In genomic region chr17:28431931-28432335, GRCm38 (mm10) we compare ENCODE assay signal across 13 mouse cellular contexts.
DNase-seq lines count a peak whose midpoint lies in the region; ATAC-seq and TF ChIP-seq lines count a peak whose summit lies in the region.
"Had no signal": no experiment of that assay in that cellular context is flagged by ENCODE, and none has a peak within 500 bp of the region (broad histone marks: within the 10 kb centered on the region; RNA-seq: fewer than 3 reads in every experiment).

No protein-coding gene starts in this region.

- H3K9ac ChIP-seq in kidney, embryonic 16.5 days (replicated peaks; ENCODE audit: low read length), result no peak overlapping the region
- H3K9ac ChIP-seq: liver, embryonic 14.5 days had no signal

- peaks cover 1% of the 10 kb centered on the region; the same call in 1 of the 2 replicates for H3K36me3 ChIP-seq in kidney, adult 2 months (ENCODE audit: control insufficient read depth, insufficient read depth, low read length)
- H3K36me3 ChIP-seq in kidney, embryonic 16.5 days (ENCODE audit: insufficient read depth, low read length), result no peaks in the 10 kb centered on the region

- H3K27ac ChIP-seq in kidney, adult 2 months (ENCODE audit: insufficient read depth, low read depth, low read length), result no peak overlapping the region
- H3K27ac ChIP-seq in kidney, embryonic 16.5 days (ENCODE audit: low read length), result no peak overlapping the region
- H3K27ac ChIP-seq: liver, embryonic 14.5 days had no signal

- no peak for ATAC-seq in kidney, embryonic 16.5 days (ENCODE audit: low FRiP score, low TSS enrichment)
- ATAC-seq: forebrain, embryonic 14.5 days; inflammation-experienced regulatory T-cells, adult 6 months had no signal

- no peaks in the 10 kb centered on the region for H3K9me3 ChIP-seq in kidney, embryonic 16.5 days (ENCODE audit: low read length)

- no peak overlapping the region for H3K4me3 ChIP-seq in kidney, adult 2 months (ENCODE audit: insufficient read depth, low read depth, low read length)
- H3K4me3 ChIP-seq in kidney, embryonic 16.5 days (ENCODE audit: low read length), result no peak overlapping the region
- H3K4me3 ChIP-seq: myocyte had no signal

- WGBS in kidney, adult 2 months, result 80% methylated on average over 6 of the region's 6 CpGs
- 74% methylated on average over 6 of the region's 6 CpGs for WGBS in kidney, embryonic 16.5 days

- H3K4me1 ChIP-seq in kidney, adult 2 months (ENCODE audit: control insufficient read depth, insufficient read depth, low read length), result peaks cover 7% of the 10 kb centered on the region; the same call in 1 of the 2 replicates
- H3K4me1 ChIP-seq in kidney, embryonic 16.5 days (ENCODE audit: insufficient read depth, low read length), result no peaks in the 10 kb centered on the region

- TF ChIP-seq POLR2A in kidney, adult 2 months (IDR thresholded peaks at IDR 0.05; ENCODE audit: low read depth, low read length), result no peak

- peak; percentile 27; the same call in 1 of the 2 replicates for TF ChIP-seq CTCF in kidney, adult 2 months (conservative IDR thresholded peaks at IDR 0.05; ENCODE audit: insufficient read depth, insufficient read length, low read depth, low read length)

- DNase-seq in kidney, adult 2 months, result no peak
- DNase-seq in B cell, adult 2 months, result peak; percentile 14 to 15
- peak; percentile 18 for DNase-seq in T-cell, adult 2 months (ENCODE audit: low spot score)
- peak; percentile 47 for DNase-seq in lung, postnatal 10 days
- no peak for DNase-seq in frontal cortex, postnatal 36 days (ENCODE audit: low spot score in 2 of 2)
- no peak for DNase-seq in heart, postnatal 4 days
- DNase-seq: heart, adult 11 months; layer of hippocampus, adult 9-11 months had no signal

- no peaks in the 10 kb centered on the region for H3K27me3 ChIP-seq in kidney, adult 2 months (replicated peaks; ENCODE audit: control insufficient read depth, insufficient read depth, low read length)
- H3K27me3 ChIP-seq in kidney, embryonic 16.5 days (ENCODE audit: insufficient read depth, low read length), result no peaks in the 10 kb centered on the region

- no peak overlapping the region for H3K4me2 ChIP-seq in kidney, embryonic 16.5 days (replicated peaks; ENCODE audit: low read depth, low read length)

Comparison
In these comparisons a context has a peak if more than half of its experiments do, and no peak if none do; other contexts are left out.
1. DNase-seq: peak in B cell, adult 2 months (2 of 2), T-cell, adult 2 months (single experiment) and lung, postnatal 10 days (single experiment); none in kidney, adult 2 months (single experiment), frontal cortex, postnatal 36 days (0 of 2) and heart, postnatal 4 days (single experiment).